Mouse (Mus musculus): ENCODE data around the gene Ace3.

Gene Ace3

DNA sequence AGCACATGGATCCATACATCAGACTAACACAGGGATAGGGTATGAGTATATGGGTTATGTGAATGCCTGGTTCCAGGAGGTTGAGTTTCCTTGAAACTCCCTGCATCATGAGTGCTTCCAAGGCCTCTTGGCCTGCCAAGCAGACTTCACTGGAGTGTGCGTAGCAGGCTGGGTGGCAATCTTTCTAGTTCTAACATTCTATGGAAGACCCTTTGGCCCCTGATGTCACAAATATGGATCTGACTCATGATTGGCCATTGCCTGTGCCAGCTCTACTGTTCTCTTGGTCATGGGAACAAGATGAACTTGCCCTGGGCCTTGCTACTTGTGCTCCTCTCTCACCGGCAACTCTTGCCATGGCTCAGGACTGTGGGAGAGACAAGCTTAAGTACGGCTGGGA, at the start of gene Ace3:
TSS of gene Ace3 (plus strand) at position 301 of the 400 bp plus-strand sequence.
- CTCF ChIA-PET, result no interaction called here

DNA sequence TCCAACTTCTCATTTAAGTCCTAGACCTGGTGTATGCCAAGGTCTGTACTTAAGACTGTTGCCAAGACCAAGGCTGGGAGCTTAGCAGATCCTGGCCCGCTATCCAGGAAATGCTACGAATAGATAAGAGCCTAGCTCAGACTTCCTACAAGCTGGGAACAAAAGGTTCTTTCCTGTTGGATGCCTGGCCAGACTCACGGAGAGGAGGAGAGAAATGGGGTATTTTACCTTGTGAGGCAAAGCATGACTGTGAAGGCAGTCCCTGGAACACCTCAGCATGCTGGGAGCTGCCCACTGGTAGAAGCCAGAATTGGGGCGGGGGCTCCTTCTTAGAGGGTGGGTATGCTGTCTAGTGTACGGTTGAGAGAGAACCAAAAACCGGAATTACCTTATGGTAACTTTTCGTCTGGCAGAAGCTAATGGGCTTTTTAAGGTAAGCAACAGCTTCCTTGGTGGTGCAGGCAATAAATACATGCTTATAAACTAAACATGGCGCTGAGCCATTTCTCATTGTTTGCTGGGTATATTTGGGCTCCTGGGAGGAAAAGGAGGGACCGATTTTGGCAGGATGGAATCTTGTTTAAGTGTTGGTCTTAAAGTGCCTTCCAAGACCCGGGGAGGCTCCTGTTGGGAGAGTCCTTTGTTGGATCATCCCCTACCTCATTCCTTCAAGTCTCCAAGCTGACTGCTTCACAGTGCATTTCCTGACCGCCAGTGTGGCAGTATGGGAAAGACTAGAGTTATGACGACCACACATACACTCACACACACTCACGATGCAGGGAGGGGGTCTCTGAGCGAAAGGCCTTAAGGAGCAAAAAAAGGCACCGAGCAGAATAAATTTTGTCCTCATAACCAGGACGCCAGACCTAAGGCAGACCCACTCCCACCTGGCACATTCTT, 49.5 kb upstream of the Ace3 start:
- CTCF ChIA-PET, result no interaction called here

DNA sequence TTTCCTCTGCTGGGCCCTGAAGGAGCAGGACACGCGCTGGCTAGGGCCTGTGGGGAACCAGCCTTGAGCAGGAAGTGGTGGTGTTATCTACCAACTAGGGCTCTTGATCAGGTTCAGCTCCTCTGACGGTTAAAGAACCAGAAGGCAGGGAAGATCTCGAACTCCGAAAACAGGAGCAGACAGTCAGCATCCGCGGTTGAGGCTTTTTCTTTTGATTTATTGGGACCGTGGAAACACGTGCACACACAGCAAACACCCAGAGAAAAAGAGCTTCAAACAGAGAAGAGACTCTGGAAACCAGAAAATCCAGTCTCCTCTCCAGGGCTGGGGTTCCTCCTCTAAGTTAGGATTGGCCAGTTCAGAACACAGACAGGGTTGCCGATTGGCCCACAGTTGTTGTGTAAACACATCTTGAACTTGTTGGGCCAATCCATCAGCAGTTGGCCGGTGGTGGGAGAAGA, 47.8 kb upstream of the Ace3 start:
- CTCF ChIA-PET, result interaction anchor here (0.6 kb wide), 1 partner anchor 361 kb away, joined by 5 read pairs; no protein-coding TSS in a partner anchor

DNA sequence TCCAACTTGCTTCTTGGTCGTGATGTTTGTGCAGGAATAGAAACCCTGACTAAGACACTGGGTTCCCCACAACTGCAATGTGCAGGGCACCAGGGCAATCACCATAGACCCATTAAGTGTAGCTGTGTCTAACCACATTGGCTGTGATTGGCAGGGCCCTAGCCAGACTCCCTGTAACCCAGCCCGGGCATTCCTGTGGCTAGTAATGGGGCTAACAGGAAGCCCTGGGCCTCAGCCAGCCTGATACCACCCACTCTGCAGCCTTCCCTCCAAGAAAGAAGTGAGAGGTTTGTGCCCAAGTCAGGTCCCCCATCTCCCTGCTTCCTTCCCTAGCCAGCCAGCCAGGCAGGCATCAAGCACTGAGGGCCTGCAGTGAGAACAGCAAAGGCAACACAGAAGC, 46.2 kb upstream of the Ace3 start:
- CTCF ChIA-PET, result no interaction called here

DNA sequence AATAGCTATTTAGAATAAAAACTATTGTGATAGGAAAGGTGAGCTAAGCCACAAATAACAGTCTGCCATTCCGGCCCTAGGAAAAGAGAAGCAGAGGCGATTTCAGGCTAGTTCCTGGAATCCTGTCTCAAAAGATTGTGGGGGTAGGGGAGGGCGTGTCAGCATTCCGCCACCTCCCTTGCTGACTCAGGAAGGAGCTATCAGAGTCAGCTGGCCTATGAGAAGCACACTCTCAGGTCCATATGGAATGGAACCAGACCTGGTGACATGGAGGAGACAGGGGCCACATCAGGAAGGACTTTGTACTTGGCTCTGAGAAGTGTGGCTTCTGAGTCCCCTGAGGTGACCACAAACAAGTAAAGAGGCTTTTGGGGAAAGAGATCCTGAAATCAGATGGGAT, 44.0 kb upstream of the Ace3 start:
- CTCF ChIA-PET, result interaction anchor here (0.5 kb wide), 1 partner anchor 15 kb away, joined by 3 read pairs; no protein-coding TSS in a partner anchor

DNA sequence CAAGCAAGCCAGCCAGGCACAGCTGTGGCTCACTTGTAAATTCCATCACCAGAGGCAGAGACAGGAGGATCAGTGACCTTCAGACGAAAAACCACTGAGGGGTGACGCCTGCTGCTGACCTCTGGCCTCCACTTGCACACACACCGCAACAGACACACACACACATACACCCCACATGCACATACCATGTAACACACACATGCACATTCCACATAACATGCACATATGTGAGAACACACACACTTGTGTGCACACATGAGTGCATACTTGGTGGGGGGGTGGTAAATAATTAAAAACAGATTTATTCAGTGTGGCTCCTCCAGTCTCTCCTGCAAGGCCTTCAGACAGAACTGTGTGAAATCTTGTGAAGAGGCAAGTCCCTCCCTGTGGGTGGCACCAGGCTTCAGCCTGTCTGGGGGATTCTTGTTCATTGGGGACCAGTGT, 42.9 kb upstream of the Ace3 start:
- CTCF ChIA-PET, result no interaction called here

DNA sequence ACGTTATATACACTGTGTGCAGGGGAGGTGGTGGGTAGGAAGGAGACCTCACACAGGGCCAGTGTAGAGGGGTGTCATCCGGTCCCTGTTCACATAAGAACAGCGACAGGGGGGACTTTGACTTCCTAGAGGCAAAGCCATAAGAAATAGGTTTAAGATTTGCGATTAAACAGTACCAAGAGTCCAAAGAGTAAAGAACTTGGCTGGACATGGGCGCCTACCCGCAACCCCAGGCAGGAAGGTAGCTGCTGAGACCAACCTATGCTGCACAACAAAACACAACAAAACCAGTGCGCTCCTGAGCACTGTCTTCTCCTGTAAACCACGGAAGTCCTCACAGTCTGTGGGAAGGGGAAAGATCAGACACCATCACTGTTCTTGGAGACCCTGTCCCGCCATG, 42.4 kb upstream of the Ace3 start:
- CTCF ChIA-PET, result no interaction called here

DNA sequence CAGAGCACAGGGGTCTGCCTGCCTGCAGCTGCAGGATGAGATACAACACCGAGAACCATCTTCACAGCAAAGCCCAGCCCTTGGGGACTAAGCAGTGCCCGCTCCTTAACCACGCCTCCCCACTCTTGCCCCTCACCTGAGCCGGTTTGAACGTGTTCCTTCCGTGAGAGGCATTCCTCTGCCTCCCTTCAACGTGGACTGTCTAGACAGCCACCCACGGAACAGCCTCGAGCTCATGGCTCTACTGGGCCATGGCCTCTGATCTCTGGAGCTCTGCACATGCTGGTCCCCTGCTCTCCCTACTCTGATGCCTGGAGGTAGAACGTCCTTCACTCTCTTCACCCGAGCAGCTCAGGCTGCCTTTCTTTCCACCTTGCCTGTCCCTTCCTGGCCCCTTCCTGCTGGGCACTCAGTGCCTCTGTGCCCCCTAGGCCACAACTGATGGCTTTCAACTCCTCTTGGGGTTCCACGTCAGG, 41.5 kb upstream of the Ace3 start, which contains the start of gene Cyb561:
TSS of gene Cyb561 (minus strand) at position 426 of the 476 bp plus-strand sequence.
- CTCF ChIA-PET, result no interaction called here

DNA sequence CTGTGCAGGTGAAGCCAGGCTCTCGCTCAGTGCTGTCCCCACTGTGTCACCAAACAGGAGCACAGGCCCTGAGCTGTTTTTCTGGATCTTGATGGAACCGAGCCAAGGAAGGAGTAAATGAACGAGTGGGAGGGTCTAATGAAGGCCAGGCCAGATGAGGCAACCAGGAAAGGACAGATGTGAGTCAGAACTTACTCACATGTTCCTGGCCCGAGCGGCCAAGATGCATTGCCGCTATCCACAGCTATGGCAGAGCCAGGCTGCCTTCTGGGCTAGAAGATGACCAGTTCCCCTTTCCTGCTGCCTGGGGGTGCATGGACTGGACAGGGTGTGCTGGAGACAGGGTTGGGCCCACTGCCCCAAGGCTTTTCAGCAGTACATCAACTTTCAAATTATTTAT, 41.1 kb upstream of the Ace3 start:
- CTCF ChIA-PET, result no interaction called here

DNA sequence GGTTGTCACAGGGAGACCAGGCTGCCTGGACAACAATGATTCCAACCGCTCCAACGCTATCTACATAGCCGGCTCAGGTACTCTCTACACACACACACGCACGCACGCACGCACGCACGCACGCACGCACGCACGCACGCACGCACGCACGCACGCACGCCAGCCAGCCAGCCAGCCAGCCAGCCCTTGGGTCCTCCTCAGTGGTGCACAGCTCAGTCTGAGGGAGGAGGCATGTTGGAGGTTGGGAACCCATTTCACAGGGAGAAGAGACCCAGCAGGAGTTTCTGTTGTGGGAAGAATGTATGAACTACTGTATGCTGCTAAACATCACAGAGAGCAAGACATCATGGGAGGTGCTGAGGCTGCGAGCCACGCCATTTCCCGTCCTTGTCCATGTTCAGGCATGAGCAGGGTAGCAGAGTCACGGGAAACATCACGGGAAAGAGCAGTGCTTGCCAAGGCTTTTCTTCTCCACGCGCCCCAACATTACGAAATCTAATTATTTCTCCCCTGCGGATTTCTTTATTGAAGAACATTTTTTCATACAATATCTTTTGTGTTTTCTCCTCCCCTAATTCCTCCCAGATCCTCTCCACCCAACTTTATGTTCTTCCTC, 38.6 kb upstream of the Ace3 start:
- CTCF ChIA-PET, result no interaction called here

DNA sequence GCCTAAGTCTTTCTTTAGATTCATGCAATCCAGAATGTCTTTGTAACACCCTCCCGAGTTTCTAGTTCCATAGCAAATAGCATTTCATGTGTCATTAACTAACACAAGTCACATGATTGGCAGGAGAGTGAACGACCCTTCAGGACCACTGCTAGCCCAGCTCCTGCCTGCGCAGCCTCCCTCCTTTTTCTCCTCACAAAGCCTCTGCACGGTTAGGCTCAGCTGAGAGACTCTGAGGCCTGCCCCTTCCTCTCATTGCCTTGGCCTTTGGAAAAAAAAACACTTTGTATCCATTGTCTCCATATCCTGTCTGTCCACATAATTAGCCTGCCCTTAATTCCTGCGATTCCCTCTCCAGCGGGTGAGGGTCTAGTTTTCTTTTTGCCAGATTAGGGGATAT, 37.0 kb upstream of the Ace3 start:
- CTCF ChIA-PET, result no interaction called here

DNA sequence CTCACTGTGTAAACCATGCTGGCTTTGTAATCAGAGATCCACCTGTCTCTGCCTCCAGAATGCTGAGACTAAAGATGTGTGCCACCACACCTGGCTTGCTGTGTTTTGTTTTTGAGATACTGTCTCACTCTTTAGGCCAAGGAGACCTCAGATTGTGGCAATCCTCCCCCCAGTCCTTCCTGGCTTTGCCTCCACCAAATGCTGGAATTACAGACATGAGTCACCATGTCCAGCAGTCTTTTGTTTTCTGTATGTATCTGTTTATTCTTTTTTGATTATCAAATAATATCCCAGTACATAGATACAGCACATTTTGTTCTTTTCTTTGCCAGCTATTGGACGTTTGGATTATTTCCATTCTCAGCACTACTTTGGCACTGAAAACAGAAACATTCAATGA, 35.9 kb upstream of the Ace3 start:
- CTCF ChIA-PET, result no interaction called here

DNA sequence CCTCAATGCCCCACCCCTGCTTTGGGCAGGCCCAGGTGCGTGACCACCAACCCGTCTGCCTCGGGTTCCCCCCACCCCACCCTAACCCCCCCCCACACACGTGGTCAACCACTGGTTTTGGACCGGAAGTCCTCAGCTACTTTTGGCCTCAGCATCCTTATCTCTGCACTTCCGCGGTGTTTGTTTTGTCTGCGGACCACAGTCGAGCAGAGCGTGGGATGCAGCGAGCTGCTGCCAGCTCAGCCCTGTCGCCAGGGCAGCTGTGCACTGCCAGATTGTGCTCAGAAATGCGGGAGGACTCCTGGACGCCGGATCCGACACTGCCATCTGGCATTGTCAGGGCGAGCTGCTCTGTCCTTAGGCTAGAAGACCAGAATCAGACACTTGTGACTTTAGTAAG, 35.1 kb upstream of the Ace3 start:
- CTCF ChIA-PET, result no interaction called here

DNA sequence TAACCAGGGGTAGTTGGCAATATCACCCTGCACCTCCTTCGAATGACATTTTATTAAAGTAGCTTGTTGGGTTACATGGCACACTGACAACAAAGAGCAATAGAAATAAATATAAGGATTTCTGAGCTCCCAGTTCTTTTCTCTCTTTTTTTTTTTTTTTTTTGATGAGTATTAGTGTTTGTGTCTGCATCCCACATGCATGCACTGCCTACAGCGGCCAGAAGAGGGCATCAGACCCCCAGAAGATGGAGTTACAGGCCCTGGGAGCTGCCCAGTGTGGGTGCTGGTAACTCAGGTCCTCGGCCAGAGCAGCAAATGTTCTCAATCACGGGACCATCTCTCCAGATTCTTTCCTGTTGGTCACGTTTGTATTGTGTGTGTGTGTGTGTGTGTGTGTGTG, 29.8 kb upstream of the Ace3 start:
- CTCF ChIA-PET, result no interaction called here

DNA sequence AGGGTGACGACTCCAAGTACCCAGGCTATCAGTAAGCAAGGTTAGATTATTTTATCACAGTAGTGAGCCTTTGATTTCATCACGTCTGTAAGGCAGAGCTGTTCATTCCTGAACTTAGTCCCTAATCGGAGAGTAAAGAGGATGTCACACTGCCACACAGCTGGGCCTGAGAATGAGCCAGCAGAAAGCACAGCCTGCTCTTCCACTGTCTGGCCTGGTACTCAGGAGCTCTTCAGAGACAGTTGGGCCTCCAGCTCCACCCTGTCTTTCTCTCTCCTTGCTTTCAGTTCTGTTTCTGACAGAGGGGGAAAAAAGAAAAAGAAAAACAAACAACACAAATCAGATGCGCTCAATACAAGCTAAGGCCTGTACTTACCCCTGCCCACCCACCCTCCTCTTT, 28.2 kb upstream of the Ace3 start:
- CTCF ChIA-PET, result interaction anchor here (0.7 kb wide), 1 partner anchor 16 kb away, joined by 3 read pairs; no protein-coding TSS in a partner anchor

DNA sequence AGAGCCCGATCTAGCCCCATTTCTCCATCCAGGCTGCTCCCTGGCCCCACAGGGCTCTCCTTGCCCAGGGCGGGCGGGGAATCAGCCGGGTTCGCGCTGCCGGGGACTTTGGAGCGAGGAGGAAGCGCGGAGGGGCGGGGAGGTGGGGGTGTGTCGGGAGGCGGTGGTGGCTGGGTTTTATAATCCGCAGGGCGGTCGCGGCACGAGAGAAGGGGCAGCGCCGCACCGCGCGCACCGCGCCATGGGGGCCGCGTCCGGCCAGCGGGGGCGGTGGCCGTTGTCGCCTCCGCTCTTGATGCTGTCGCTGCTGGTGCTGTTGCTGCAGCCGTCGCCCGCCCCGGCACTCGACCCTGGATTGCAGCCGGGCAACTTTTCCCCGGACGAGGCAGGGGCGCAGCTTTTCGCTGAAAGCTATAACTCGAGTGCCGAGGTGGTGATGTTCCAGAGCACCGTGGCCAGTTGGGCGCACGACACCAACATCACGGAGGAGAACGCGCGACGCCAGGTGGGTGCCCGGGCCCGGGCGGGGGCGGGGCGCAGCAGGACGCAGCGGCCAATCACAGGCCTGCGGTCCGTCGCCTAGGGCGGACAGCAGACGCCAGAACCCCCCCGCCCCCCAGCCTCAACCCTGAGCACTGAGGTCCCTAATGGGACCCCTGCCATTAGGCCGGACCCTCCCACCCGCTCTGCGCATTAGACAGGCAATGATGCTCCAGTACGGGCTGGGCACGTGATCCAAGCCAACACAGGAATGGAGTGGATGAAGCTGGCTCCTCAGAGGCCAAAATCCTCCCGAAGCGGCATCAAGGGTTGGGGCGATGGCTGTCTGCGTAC, 26.5 kb upstream of the Ace3 start, which contains the start of gene Ace:
TSS of gene Ace (plus strand) at position 205 of the 834 bp plus-strand sequence.
- CTCF ChIA-PET, result no interaction called here

DNA sequence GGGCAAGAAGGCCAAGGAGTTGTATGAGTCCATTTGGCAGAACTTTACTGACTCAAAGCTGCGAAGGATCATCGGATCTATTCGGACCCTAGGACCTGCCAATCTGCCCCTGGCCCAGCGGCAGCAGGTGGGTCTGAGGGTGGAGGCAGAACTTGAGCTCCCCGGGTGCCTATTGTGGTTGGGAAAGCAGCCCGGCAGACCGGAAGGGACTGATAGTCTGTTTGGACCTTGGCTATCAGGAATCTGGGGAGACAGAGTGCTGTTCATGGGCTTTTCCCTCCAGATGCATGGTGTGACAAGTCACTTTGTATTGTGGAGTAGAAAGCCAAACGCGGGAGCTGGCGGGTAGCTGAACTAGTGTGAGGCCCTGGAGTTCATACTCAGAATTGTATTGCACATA, 25.5 kb upstream of the Ace3 start:
- CTCF ChIA-PET, result no interaction called here

DNA sequence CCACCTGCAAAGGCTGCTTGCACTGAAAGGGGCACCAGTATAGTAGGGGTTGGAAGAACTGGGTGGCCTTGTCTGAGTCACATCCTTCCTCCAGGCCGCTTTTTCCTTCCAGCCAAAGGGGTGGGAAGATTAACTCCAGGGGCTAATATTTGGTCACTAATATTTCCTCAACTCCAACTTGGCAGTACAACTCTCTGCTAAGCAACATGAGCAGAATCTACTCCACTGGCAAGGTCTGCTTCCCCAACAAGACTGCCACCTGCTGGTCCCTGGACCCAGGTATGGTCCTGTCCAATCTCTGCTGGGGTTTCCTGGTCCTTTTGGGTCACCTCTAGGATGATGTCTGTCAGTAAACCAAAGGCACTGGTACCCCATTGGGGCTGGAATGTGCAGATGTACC, 25.0 kb upstream of the Ace3 start:
- CTCF ChIA-PET, result no interaction called here

DNA sequence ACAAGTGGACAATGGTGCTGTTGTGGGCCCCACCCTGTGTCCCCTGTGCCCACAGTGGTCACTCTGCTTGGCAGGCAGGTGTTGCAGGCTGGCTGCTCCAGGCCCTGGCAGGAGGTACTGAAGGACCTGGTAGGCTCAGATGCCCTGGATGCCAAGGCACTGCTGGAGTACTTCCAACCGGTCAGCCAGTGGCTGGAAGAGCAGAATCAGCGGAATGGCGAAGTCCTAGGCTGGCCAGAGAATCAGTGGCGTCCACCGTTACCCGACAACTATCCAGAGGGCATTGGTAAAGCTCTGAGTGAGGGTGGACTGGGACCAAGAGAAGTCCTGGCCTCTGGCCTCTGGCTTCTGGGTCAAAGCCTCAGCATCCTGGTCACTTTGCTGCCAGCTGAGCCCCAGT, 19.9 kb upstream of the Ace3 start:
- CTCF ChIA-PET, result no interaction called here

DNA sequence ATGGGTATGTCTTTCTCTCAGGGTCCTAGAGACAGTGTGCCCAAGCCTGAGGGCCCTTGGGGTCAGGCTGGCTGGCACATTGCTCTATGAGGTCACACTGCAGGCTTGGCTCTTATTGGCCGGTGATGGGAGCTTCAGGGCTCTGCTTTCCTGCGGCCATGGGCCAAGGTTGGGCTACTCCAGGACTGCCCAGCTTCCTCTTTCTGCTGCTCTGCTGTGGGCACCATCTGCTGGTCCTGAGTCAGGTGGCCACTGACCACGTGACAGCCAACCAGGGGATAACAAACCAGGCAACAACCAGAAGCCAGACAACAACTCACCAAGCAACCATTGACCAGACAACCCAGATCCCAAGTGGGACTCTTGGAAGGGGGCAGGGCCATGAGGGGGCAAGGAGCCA, 19.4 kb upstream of the Ace3 start:
- CTCF ChIA-PET, result no interaction called here

DNA sequence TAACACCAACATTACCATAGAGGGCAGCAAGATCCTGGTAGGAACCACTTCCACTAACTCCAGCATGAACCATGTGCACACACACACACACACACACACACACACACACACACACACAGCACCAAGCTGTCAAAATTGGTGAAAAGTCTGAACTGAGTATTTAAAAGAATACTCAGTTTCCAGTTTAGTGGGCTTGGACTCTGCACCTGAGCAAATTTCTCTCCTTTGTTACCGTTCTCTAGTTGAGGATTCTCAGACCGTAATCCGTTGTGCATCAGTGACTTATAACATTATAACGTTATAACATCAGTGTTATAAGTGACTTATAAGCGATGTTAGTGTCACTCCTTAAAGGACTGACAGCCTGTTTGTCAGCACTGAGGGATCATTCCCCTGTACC, 18.8 kb upstream of the Ace3 start:
- CTCF ChIA-PET, result no interaction called here

DNA sequence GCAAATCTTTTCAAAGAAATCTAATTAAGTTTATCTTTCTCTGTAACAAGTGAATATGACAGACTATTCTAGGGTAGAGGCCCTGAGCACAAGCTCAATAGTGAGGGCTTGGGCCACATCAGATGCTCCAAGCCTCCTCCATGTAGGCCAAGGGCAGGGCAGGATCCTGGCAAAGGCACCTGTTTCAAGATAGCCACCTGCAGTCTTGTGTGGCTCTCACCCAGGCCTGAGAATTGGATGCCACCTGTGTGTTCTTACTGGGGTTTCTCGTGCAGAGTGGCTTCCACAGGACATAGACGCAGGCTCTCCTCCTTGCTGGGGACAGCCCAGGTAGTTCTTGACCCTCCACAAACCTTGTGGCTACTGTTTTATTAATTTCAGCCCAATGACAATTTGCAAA, 16.2 kb upstream of the Ace3 start:
- CTCF ChIA-PET, result no interaction called here

Data from spleen, embryonic (tissue).